In genomic region chr8:61681217-61681616, GRCm38 (mm10) we compare ENCODE assay signal across 23 mouse cellular contexts.
DNase-seq lines count a peak whose midpoint lies in the region; TF ChIP-seq lines count a peak whose summit lies in the region.
"Had no signal": no experiment of that assay in that cellular context is flagged by ENCODE, and none has a peak within 500 bp of the region (broad histone marks: within the 10 kb centered on the region; RNA-seq: fewer than 3 reads in every experiment).

No protein-coding gene starts in this region.

- WGBS in kidney, adult 2 months: 76% methylated on average over 3 of the region's 3 CpGs
- WGBS in hindbrain, embryonic 10.5 days: 90% methylated on average over 3 of the region's 3 CpGs

- intact Hi-C loops in gastrocnemius, postnatal 14 days (cut with DNase I; ENCODE audit: low total_unique reads): no loop called here

- no peaks in the 10 kb centered on the region for H3K4me1 ChIP-seq in kidney, adult 2 months (ENCODE audit: control insufficient read depth, insufficient read depth, low read length)
- H3K4me1 ChIP-seq in hindbrain, embryonic 10.5 days (replicated peaks): no peaks in the 10 kb centered on the region
- H3K4me1 ChIP-seq: embryonic facial prominence, embryonic 12.5 days; intestine, embryonic 15.5 days; megakaryocyte, embryonic 14.5 days; midbrain, embryonic 13.5 days had no signal

- TF ChIP-seq POLR2A in kidney, adult 2 months (IDR thresholded peaks at IDR 0.05; ENCODE audit: low read depth, low read length): no peak

- peak; percentile 29 for DNase-seq in gastrocnemius, adult 18-20 months (ENCODE audit: low spot score)
- DNase-seq in gastrocnemius, postnatal 14 days: no peak
- DNase-seq in kidney, adult 2 months: peak; percentile 38
- no peak for DNase-seq in kidney, postnatal 25 days
- DNase-seq in testis, postnatal 14 days (ENCODE audit: low spot score): peak; percentile 50
- no peak for DNase-seq in testis, postnatal 10 days (ENCODE audit: low spot score)
- DNase-seq in ovary, postnatal 10 days (ENCODE audit: low spot score): no peak
- no peak for DNase-seq in hindbrain, embryonic 10.5 days (ENCODE audit: low spot score)
- DNase-seq: adrenal gland, adult 8-10 months; cerebellum, adult 18-20 months; cerebellum, postnatal 14 days; gastrocnemius, postnatal 10 days; kidney, postnatal 10 days; liver, postnatal 0 days; lung, postnatal 36 days; right cerebral cortex, postnatal 14 days; spleen, adult 18-20 months; thymus, postnatal 14 days had no signal

- no peak for TF ChIP-seq CTCF in kidney, adult 2 months (conservative IDR thresholded peaks at IDR 0.05; ENCODE audit: insufficient read depth, insufficient read length, low read depth, low read length)

- no peaks in the 10 kb centered on the region for H3K36me3 ChIP-seq in kidney, adult 2 months (ENCODE audit: control insufficient read depth, insufficient read depth, low read length)
- peaks cover 74% of the 10 kb centered on the region for H3K36me3 ChIP-seq in hindbrain, embryonic 10.5 days
- H3K36me3 ChIP-seq: intestine, embryonic 15.5 days had no signal

- no peaks in the 10 kb centered on the region for H3K9me3 ChIP-seq in hindbrain, embryonic 10.5 days
- H3K9me3 ChIP-seq: embryonic facial prominence, embryonic 12.5 days; intestine, embryonic 15.5 days; megakaryocyte, embryonic 14.5 days; midbrain, embryonic 13.5 days had no signal

- H3K27me3 ChIP-seq in kidney, adult 2 months (replicated peaks; ENCODE audit: control insufficient read depth, insufficient read depth, low read length): peaks cover 1% of the 10 kb centered on the region; the same call in 1 of the 2 replicates
- no peaks in the 10 kb centered on the region for H3K27me3 ChIP-seq in hindbrain, embryonic 10.5 days (ENCODE audit: insufficient read depth, poor library complexity, severe bottlenecking)
- H3K27me3 ChIP-seq: embryonic facial prominence, embryonic 12.5 days; intestine, embryonic 15.5 days; midbrain, embryonic 13.5 days had no signal

- H3K27ac ChIP-seq in kidney, adult 2 months (ENCODE audit: insufficient read depth, low read depth, low read length): no peak overlapping the region
- H3K27ac ChIP-seq in hindbrain, embryonic 10.5 days: no peak overlapping the region
- H3K27ac ChIP-seq: embryonic facial prominence, embryonic 12.5 days; intestine, embryonic 15.5 days; layer of hippocampus, adult 2 months; midbrain, embryonic 13.5 days had no signal

- H3K4me3 ChIP-seq in kidney, adult 2 months (ENCODE audit: insufficient read depth, low read depth, low read length): no peak overlapping the region
- no peak overlapping the region for H3K4me3 ChIP-seq in hindbrain, embryonic 10.5 days
- H3K4me3 ChIP-seq: embryonic facial prominence, embryonic 12.5 days; intestine, embryonic 15.5 days; layer of hippocampus, adult 2 months; megakaryocyte, embryonic 14.5 days; midbrain, embryonic 13.5 days had no signal

Comparison
In these comparisons a context has a peak if more than half of its experiments do, and no peak if none do; other contexts are left out.
1. DNase-seq: peak in gastrocnemius, adult 18-20 months (single experiment), kidney, adult 2 months (single experiment) and testis, postnatal 14 days (single experiment); none in gastrocnemius, postnatal 14 days (single experiment), kidney, postnatal 25 days (0 of 2), testis, postnatal 10 days (single experiment), ovary, postnatal 10 days (single experiment) and hindbrain, embryonic 10.5 days (single experiment).